ENCODE assay signal across 5 mouse cellular contexts in genomic region chr1:133963128-133963527, GRCm38 (mm10). TPM values are rescaled to one million over a fixed set of nuclear protein-coding genes. Genes with fewer than 3 reads are reported as not detected.
"Had no signal": no experiment of that assay in that cellular context is flagged by ENCODE, and none has a peak within 500 bp of the region (broad histone marks: within the 10 kb centered on the region; RNA-seq: fewer than 3 reads in every experiment).

No protein-coding gene starts in this region.

RNA-seq across cellular contexts. Expression of gene Prelp, which starts 41.9 kb away (rescaled TPM):
- total RNA-seq: megakaryocyte progenitor cell, adult 5-6 weeks; monocyte, adult 5-6 weeks had no signal

RNA-seq across cellular contexts. Expression of gene Optc, which starts 55.3 kb away (rescaled TPM):
- total RNA-seq: liver, adult 2 months; megakaryocyte progenitor cell, adult 5-6 weeks; megakaryocyte, adult 5-6 weeks; monocyte, adult 5-6 weeks had no signal
- polyA plus RNA-seq: liver, adult 2 months; macrophage had no signal
